Mouse (Mus musculus): ENCODE measurements around the gene Hoxa6. TPM values are rescaled to one million over a fixed set of nuclear protein-coding genes. Genes with fewer than 3 reads are reported as not detected.

Gene Hoxa6
- total and polyA plus RNA-seq, 3 experiments: 0.58 to 2.2 (median 2.1) TPM

DNA sequence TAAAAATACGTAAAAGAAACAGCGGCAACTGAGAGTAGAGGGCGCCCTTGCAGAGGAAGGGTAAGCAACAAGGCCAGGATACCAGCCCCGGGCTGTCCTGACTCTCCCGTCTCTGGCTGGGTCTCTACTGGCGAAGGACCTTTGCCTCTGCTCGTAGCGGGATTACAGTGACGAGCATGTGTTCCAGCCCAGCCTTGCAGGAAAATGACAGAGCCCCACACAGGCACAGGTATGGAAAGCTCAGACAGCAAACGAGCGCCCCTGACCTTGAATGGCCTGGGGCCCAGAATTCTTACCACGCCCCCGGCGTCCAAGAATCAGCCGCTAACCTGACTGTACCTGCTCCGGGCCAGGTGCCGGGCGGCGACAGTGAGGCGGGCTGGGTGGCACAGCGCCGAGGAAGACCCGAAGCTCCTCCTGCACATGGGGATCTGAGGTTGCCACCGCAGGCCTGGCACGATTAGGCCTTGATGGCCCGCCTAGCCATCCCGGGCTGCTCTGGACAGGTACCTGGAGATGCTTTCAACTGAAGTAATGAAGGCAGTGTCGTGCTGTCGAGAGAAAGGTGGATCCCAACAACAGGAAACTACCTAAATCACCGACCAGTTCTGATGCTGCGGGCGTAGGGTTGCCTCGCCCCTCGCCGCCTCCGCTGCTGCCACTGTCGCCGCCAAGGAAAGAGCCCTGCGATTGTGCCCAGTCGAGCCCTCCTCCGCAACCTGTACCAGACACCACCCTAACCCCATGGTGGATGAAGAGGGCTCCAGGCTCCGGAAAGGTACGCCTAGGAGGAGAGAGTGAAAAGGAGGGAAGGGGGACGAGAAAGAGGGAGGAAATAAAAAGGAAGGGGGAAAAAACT is 21.3 kb upstream of the Hoxa6 start:
- no peak overlapping the region for H3K4me3 ChIP-seq (replicated peaks in 1 of 3; ENCODE audit: low read depth in 2 of 3, low read length in 2 of 3, poor library complexity in 1 of 3)
- TF ChIP-seq SMC3 (IDR thresholded peaks at IDR 0.05; ENCODE audit: low read depth, low read length) (no peak), MEF2A (IDR thresholded peaks at IDR 0.05; ENCODE audit: borderline replicate concordance, low read depth, low read length) (no peak), ETS1 (conservative IDR thresholded peaks at IDR 0.05; ENCODE audit: low read depth, low read length) (no peak), NELFE (IDR thresholded peaks at IDR 0.05; ENCODE audit: low read depth, low read length) (no peak), JUND (conservative IDR thresholded peaks at IDR 0.05; ENCODE audit: low read depth, low read length) (no peak), BHLHE40 (IDR thresholded peaks at IDR 0.05; ENCODE audit: low read depth, low read length) (no peak), POLR2A (IDR thresholded peaks at IDR 0.05; ENCODE audit: low read depth, low read length) (no peak), ZC3H11A (IDR thresholded peaks at IDR 0.05; ENCODE audit: low read depth, low read length) (no peak), MAX (IDR thresholded peaks at IDR 0.05; ENCODE audit: low read length) (no peak), ZKSCAN1 (IDR thresholded peaks at IDR 0.05; ENCODE audit: borderline replicate concordance, low read depth, low read length) (no peak), JUN (IDR thresholded peaks at IDR 0.05; ENCODE audit: insufficient read depth, low read depth, low read length) (no peak), RCOR1 (conservative IDR thresholded peaks at IDR 0.05; ENCODE audit: low read depth, low read length) (no peak), ELF1 (IDR thresholded peaks at IDR 0.05; ENCODE audit: low read depth, low read length) (no peak), ZNF384 (IDR thresholded peaks at IDR 0.05; ENCODE audit: low read depth, low read length) (no peak)
- no peak overlapping the region for H3K4me2 ChIP-seq (ENCODE audit: insufficient read depth, low read depth, poor library complexity, severe bottlenecking)
- dilution Hi-C loops (cut with MboI; ENCODE audit: extremely low pct_ligation_motif_present, extremely low pct_unique_long_range_greater_than_20kb, low sequenced_read_pairs) (no loop called here), in situ Hi-C loops (cut with MboI; ENCODE audit: low pct_ligation_motif_present, low pct_unique_long_range_greater_than_20kb, low sequenced_read_pairs) (loop anchor here (10.0 kb wide), 2 partner anchors 645 to 1015 kb away; no protein-coding TSS in a partner anchor)
- H3K36me3 ChIP-seq (replicated peaks in 1 of 2; ENCODE audit: control insufficient read depth in 1 of 2, insufficient read depth in 1 of 2, low read length in 1 of 2): peaks cover 11 to 63% of the 10 kb centered on the region in 2 experiments
- no peak overlapping the region for H3K27ac ChIP-seq (ENCODE audit: insufficient read depth, low read depth)
- no peaks in the 10 kb centered on the region for H3K27me3 ChIP-seq (replicated peaks)
- H3K9ac ChIP-seq (ENCODE audit: insufficient read depth, low read depth): no peak overlapping the region
- DNase-seq (ENCODE audit: extremely low read depth): no peak
- peaks cover 53% of the 10 kb centered on the region for H3K9me3 ChIP-seq (replicated peaks; ENCODE audit: low read length)
- no peaks in the 10 kb centered on the region for H3K79me2 ChIP-seq (replicated peaks; ENCODE audit: control insufficient read depth, extremely low read depth, insufficient read depth, poor library complexity, severe bottlenecking)
- no peaks in the 10 kb centered on the region for H3K4me1 ChIP-seq (ENCODE audit: control insufficient read depth in 1 of 2, insufficient read depth in 2 of 2)

DNA sequence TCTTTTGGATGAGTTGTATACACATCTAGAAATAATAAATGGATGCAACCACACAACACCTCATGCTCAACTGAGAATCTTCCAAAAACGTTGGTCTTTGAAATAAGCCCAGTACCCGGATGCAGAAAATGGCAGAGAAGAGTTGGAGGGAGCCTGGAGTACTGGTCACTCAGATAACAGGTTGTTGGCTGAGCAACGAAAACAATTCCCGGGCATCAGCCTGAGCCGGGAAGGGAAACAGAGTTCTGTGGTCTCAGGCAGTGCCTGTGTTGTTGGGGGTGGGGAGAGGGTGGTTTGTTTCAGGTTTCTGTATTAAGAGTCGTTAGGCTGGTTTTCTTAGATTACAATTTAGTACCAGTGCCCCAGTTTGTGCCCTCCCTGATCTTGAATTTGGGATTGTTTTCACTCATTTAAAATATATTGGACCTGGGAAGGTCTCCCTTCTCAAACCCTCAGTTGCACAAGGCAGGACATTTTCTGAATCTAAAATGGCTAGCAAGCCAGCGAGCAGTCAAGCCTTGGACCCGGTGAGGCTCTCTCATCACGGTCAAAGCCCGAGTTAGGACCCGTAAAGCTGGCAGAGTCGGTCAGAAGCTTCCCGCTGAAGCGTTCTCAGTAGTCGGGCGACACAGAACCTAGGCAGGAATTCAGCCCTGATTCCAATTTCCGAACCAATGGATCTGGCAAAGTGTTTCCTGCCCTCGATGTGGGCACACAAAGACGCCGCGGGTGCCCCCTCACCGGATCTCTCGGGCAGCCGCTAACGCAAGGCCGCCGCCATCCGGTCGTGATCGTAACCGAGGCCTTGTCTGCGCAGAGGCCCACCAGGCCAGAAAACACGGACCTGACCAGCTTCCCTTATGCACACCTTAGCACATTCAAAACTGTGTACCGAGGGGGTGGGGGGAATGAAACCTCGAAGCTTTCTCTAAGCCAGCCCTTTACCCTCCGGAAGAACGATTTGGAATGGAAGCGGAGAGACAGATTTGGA is 20.2 kb upstream of the Hoxa6 start:
- H3K9me3 ChIP-seq (replicated peaks; ENCODE audit: low read length): peaks cover 43% of the 10 kb centered on the region
- H3K4me1 ChIP-seq (ENCODE audit: control insufficient read depth in 1 of 2, insufficient read depth in 2 of 2): no peaks in the 10 kb centered on the region
- no peaks in the 10 kb centered on the region for H3K27me3 ChIP-seq (replicated peaks)
- no peak overlapping the region for H3K27ac ChIP-seq (ENCODE audit: insufficient read depth, low read depth)
- H3K9ac ChIP-seq (ENCODE audit: insufficient read depth, low read depth): no peak overlapping the region
- H3K4me3 ChIP-seq (replicated peaks in 1 of 3; ENCODE audit: low read depth in 2 of 3, low read length in 2 of 3, poor library complexity in 1 of 3): no peak overlapping the region
- no peak for DNase-seq (ENCODE audit: extremely low read depth)
- H3K4me2 ChIP-seq (ENCODE audit: insufficient read depth, low read depth, poor library complexity, severe bottlenecking): no peak overlapping the region
- dilution Hi-C loops (cut with MboI; ENCODE audit: extremely low pct_ligation_motif_present, extremely low pct_unique_long_range_greater_than_20kb, low sequenced_read_pairs) (no loop called here), in situ Hi-C loops (cut with MboI; ENCODE audit: low pct_ligation_motif_present, low pct_unique_long_range_greater_than_20kb, low sequenced_read_pairs) (loop anchor here (10.0 kb wide), 2 partner anchors 644 to 1014 kb away; no protein-coding TSS in a partner anchor)
- H3K36me3 ChIP-seq (replicated peaks in 1 of 2; ENCODE audit: control insufficient read depth in 1 of 2, insufficient read depth in 1 of 2, low read length in 1 of 2): peaks cover 9 to 53% of the 10 kb centered on the region in 2 experiments
- no peak for TF ChIP-seq MEF2A (IDR thresholded peaks at IDR 0.05; ENCODE audit: borderline replicate concordance, low read depth, low read length)
- TF ChIP-seq PAX5 (IDR thresholded peaks at IDR 0.05; ENCODE audit: low read length): no peak
- TF ChIP-seq KAT2A (IDR thresholded peaks at IDR 0.05; ENCODE audit: insufficient replicate concordance, low read length): no peak
- no peak for TF ChIP-seq GABPA (IDR thresholded peaks at IDR 0.05; ENCODE audit: insufficient replicate concordance, low read depth, low read length)
- no peak for TF ChIP-seq USF1 (IDR thresholded peaks at IDR 0.05; ENCODE audit: low read depth, low read length)
- no peak for TF ChIP-seq BHLHE40 (IDR thresholded peaks at IDR 0.05; ENCODE audit: low read depth, low read length)
- TF ChIP-seq USF2 (conservative IDR thresholded peaks at IDR 0.05; ENCODE audit: low read depth, low read length): no peak
- no peak for TF ChIP-seq CTCF (conservative IDR thresholded peaks at IDR 0.05 in 1 of 2, IDR thresholded peaks at IDR 0.05 in 1 of 2; ENCODE audit: low read depth in 2 of 2, low read length in 2 of 2)
- TF ChIP-seq MYC (IDR thresholded peaks at IDR 0.05; ENCODE audit: low read depth, low read length): no peak
- TF ChIP-seq RAD21 (IDR thresholded peaks at IDR 0.05; ENCODE audit: low read depth, low read length): no peak
- no peak for TF ChIP-seq MAZ (IDR thresholded peaks at IDR 0.05; ENCODE audit: low read depth, low read length)
- no peak for TF ChIP-seq SIN3A (IDR thresholded peaks at IDR 0.05; ENCODE audit: low read length)
- TF ChIP-seq TBP (conservative IDR thresholded peaks at IDR 0.05; ENCODE audit: low read depth, low read length): no peak
- no peak for TF ChIP-seq ETS1 (conservative IDR thresholded peaks at IDR 0.05; ENCODE audit: low read depth, low read length)
- TF ChIP-seq RCOR1 (conservative IDR thresholded peaks at IDR 0.05; ENCODE audit: low read depth, low read length): no peak
- TF ChIP-seq E2F4 (IDR thresholded peaks at IDR 0.05; ENCODE audit: insufficient replicate concordance, low read depth, low read length): no peak
- no peak for TF ChIP-seq JUND (conservative IDR thresholded peaks at IDR 0.05; ENCODE audit: low read depth, low read length)
- no peak for TF ChIP-seq ZC3H11A (IDR thresholded peaks at IDR 0.05; ENCODE audit: low read depth, low read length)
- TF ChIP-seq ELF1 (IDR thresholded peaks at IDR 0.05; ENCODE audit: low read depth, low read length): no peak
- no peaks in the 10 kb centered on the region for H3K79me2 ChIP-seq (replicated peaks; ENCODE audit: control insufficient read depth, extremely low read depth, insufficient read depth, poor library complexity, severe bottlenecking)

All from CH12.LX (cell line).